Mouse (Mus musculus) cerebellum, adult 2 months (tissue): Measurements from ENCODE around the gene Steap3. TPM values are rescaled to one million over a fixed set of nuclear protein-coding genes. Genes with fewer than 3 reads are reported as not detected.

Experiments
- DNase-seq, 2 experiments: peaks; one replicate each; pipeline ENCODE4 v3.0.0; 2021
- H3K27ac ChIP-seq: fragments of 200-500 bp; 2 replicates; pipeline ENCODE4 v1.5.1; 2012; ENCODE audit warnings: low read length, control low read depth, inconsistent platforms; ENCODE audit not compliant: insufficient read depth
- H3K27me3 ChIP-seq: fragments of 200-500 bp; 2 replicates; pipeline ENCODE4 v1.6.1; 2012; ENCODE audit warnings: inconsistent platforms, mild to moderate bottlenecking, low read length, moderate library complexity; ENCODE audit not compliant: control insufficient read depth, insufficient read depth
- H3K4me1 ChIP-seq: fragments of 200-500 bp; 2 replicates; pipeline ENCODE4 v1.6.1; 2011; ENCODE audit warnings: low read length; ENCODE audit not compliant: control insufficient read depth, insufficient read depth
- H3K4me3 ChIP-seq: fragments of 200-500 bp; replicated peaks from 2 replicates; pipeline ENCODE3; 2011; ENCODE audit warnings: mild to moderate bottlenecking, low read depth, low read length, control low read depth; ENCODE audit not compliant: insufficient read depth
- CTCF ChIP-seq: fragments of 200-500 bp; IDR thresholded peaks from 2 replicates; pipeline ENCODE4 v1.5.1; 2011; ENCODE audit warnings: low read depth, mild to moderate bottlenecking, control low read depth, low read length, moderate library complexity, borderline replicate concordance; ENCODE audit not compliant: insufficient read depth
- POLR2A ChIP-seq: fragments of 200-500 bp; IDR thresholded peaks from 2 replicates; pipeline ENCODE4 v1.6.1; 2011; ENCODE audit warnings: low read length, control low read depth, borderline replicate concordance; ENCODE audit not compliant: insufficient read depth
- WGBS: fragments of 180-500 bp; shearing (Covaris S2); methylation state at CpG from one replicate; pipeline ENCODE4 v1.1.7; 2018; 5-methylcytosine and 5-hydroxymethylcytosine counted together
- polyA plus RNA-seq: library from polyadenylated mRNA; depleted of rRNA; stranded (reverse); fragments of >200 nt; gene quantifications from 2 replicates; pipeline ENCODE4 v1.2.3, GENCODE M21; 2012; rRNA removed

The Steap3 gene
- polyA plus RNA-seq, 1 experiment: 3.5 TPM

- no peak overlapping the region for H3K27ac ChIP-seq
- DNase-seq: no peak
- no peak overlapping the region for H3K4me3 ChIP-seq
- no peaks in the 10 kb centered on the region for H3K4me1 ChIP-seq
- TF ChIP-seq CTCF (no peak), POLR2A (no peak)
- 95% methylated on average over 9 of the region's 9 CpGs for WGBS
- H3K27me3 ChIP-seq: no peaks in the 10 kb centered on the region; the same call in 1 of the 2 replicates
These were observed 113.9 kb downstream of the Steap3 start for GRCm38 (mm10) chr1:120158474-120159127.

- WGBS: 7% methylated on average over 1 of the region's 1 CpGs
- DNase-seq: peak; percentile 20 to 40
These were observed 117.2 kb downstream of the Steap3 start for GRCm38 (mm10) chr1:120155325-120155724.

GRCm38 (mm10) chr1:120154232-120154631 lies 118.3 kb downstream of the Steap3 start:
- no peaks in the 10 kb centered on the region for H3K4me1 ChIP-seq
- no peaks in the 10 kb centered on the region; the same call in 1 of the 2 replicates for H3K27me3 ChIP-seq
- peak; percentile 49; the same call in 1 of the 2 replicates for TF ChIP-seq CTCF
- TF ChIP-seq POLR2A: no peak
- no peak overlapping the region for H3K27ac ChIP-seq
- H3K4me3 ChIP-seq: no peak overlapping the region
- DNase-seq: no peak

More at GRCm38 (mm10) chr1:120155325-120155724, 117.2 kb downstream of the Steap3 start:
- TF ChIP-seq CTCF (peak; percentile 79), POLR2A (no peak)
- H3K4me3 ChIP-seq: no peak overlapping the region
- no peak overlapping the region for H3K27ac ChIP-seq
- no peaks in the 10 kb centered on the region for H3K4me1 ChIP-seq
- H3K27me3 ChIP-seq: no peaks in the 10 kb centered on the region; the same call in 1 of the 2 replicates

GRCm38 (mm10) chr1:120146994-120147393 lies 125.5 kb downstream of the Steap3 start:
- peaks cover 9% of the 10 kb centered on the region for H3K4me1 ChIP-seq
- no peak for DNase-seq
- TF ChIP-seq POLR2A (no peak), CTCF (no peak)
- H3K27me3 ChIP-seq: no peaks in the 10 kb centered on the region
- no peak overlapping the region for H3K4me3 ChIP-seq
- no peak overlapping the region for H3K27ac ChIP-seq

GRCm38 (mm10) chr1:120145527-120146216 lies 126.8 kb downstream of the Steap3 start:
- no peaks in the 10 kb centered on the region for H3K27me3 ChIP-seq
- WGBS: 88% methylated on average over 8 of the region's 8 CpGs
- H3K4me3 ChIP-seq: no peak overlapping the region
- TF ChIP-seq POLR2A (no peak), CTCF (no peak)
- H3K4me1 ChIP-seq: peaks cover 9% of the 10 kb centered on the region
- H3K27ac ChIP-seq: no peak overlapping the region
- no peak for DNase-seq

- no peak overlapping the region for H3K27ac ChIP-seq
- H3K4me3 ChIP-seq: no peak overlapping the region
- TF ChIP-seq CTCF: no peak
- TF ChIP-seq POLR2A: no peak
- no peaks in the 10 kb centered on the region for H3K27me3 ChIP-seq
- peak; percentile 80 to 87 for DNase-seq
- WGBS: 9% methylated on average over 5 of the region's 5 CpGs
- peaks cover 9% of the 10 kb centered on the region for H3K4me1 ChIP-seq
These were observed 130.0 kb downstream of the Steap3 start for GRCm38 (mm10) chr1:120142551-120142950.

Other genes starting within 250 kb of the Steap3 start
- 1.3 and 2.2 TPM in 2 replicates for gene Tmem37, start 198.6 kb downstream of the Steap3 start, polyA plus RNA-seq
- gene Dbi, start 151.6 kb downstream of the Steap3 start, polyA plus RNA-seq: 1,176 and 1,178 TPM in 2 replicates
- 6.5 and 7.7 TPM in 2 replicates for gene 3110009E18Rik, start 151.5 kb downstream of the Steap3 start, polyA plus RNA-seq
- gene C1ql2, start 67.9 kb upstream of the Steap3 start, polyA plus RNA-seq: 2.9 and 3.0 TPM in 2 replicates
- 0.10 TPM in 1 of 2 replicates, not detected in the other for gene Marco, start 232.3 kb upstream of the Steap3 start, polyA plus RNA-seq